Mouse (Mus musculus): ENCODE measurements around the gene Fam222a.

Gene Fam222a

DNA sequence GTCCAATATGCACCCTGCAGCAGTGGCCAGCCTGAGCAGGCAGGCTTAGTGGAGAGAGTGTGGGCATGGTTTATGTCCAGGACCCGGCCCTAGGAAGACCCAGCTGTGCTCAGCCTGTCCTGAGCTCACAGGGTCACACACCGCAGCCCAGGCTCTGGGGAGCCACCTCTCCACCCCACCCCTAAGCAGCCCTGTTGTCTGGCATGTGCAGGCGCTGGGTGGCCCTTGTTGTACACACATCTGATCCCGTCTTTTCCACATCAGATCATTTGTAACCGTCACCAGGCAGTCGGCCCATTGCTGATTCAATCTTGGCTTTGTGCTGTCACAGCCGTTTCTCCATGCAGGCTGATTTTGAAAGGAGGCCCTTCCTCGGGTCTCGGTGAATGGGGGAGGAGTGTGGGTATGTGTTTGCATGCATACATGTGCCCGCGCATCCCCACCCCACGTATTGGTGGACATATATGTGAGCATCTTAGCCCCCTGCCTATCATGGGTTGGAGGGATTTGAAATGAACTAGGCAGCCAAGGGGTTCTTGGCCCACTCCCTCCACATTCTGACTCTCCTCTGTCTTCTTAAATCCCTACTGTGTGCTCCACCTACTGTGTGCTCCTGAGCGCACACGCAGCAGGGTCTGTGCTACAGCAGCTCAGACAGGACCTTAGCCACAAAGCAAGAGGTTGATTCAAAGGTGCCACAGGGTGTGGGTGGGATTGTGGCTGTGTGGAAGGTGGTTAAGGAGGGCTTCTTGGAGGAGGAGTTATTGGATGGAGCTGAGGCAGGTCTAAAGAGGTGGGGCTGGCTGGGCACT is 16.7 kb downstream of the Fam222a start:
- DNase-seq, result peak; percentile 39 to 58

DNA sequence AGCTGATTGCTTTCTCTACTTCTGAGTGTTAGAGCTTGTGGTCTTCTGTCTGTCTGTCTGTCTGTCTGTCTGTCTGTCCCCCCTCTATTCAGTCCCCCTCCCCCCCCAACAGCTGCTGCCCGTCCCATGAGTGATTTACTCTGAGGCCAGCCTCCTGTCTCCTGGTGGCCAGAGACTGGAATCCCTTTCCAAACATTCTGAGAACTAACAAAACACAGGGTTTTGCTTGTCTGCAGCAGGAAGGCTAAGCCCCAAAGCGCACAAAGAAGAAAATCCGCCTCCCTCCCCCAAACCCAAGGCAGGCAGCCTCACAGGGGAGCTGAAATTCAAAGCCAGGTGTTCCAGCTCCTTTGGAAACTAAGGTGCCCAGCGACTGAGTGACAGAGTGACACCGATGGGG is 17.9 kb downstream of the Fam222a start:
- DNase-seq, result no peak

DNA sequence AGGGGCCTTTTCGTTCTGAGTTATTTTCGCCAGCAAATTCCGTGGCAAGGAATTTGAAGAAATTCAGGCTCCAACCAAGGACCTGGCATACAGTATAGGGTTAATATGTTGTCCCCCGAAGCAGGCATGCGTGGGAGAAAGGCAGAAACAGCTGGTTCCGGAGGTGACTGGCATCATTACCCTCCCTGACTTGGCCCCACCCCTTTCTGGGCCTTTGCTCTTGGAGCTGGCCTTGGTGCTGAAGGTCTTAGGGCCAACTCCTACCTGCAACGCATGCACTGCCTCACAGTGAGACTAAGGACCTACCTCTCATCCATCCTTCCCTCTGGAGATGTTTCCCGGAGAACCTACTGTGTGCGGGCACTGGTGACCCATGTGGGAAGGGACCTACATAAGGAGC is 20.1 kb downstream of the Fam222a start:
- peak; percentile 40 to 60 for DNase-seq

DNA sequence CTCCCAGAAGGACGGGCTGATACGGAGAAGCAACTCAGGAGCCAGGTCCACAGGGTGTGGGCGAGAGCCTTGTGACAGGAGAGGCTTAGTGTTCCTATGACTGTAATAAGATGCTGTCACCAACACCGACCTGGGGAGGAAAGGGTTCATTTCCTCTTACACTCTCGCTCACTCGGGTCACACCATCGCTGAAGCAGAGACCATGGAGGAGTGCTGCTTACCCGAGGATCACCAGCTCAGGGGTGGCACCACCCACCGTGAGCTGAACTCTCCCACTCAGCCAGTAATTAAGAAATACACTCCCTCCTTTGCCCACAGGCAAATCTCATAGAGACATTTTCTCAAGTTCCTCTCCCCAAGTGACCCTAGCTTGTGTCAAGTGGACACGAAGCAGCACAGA is 20.6 kb downstream of the Fam222a start:
- no peak for DNase-seq

DNA sequence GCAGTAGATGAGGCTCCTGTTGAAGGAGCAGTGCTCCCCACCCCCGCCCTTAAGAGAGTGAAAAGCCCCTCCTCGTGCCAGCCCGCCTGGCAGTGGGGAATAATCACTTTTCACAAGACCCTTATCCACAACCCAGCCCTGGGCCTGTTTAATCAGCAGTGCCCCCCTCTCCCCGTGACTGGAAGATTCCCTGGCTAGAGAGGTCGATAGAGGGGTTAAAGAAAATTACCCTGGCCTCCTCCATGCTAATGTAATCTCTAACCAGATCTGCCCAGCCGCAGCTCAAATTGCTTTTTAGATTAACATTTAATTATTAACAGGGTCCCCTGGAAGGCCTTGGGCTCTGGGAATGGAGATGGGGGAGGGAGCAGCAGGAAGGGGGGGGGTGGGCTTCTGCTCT is 21.2 kb downstream of the Fam222a start:
- no peak for DNase-seq

DNA sequence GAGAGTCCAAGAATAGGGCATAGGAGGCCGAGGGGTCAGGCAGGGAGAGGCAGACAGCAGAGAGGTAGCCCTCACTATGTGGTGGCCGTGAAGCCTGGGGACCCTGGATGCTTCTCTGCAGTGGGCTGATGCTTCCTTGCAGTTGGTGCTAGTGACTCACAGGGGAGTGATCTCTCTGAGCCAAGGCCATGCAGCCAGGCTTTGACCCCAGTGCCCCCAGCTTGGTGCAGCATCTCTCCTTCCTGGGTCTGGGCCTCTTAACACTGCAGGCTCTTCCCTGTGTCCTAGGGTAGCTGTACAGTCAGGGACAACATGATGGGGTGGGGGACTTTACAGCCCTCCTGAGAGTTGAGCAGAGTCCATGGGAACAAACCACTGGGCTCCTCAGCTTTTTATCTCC is 21.6 kb downstream of the Fam222a start:
- no peak for DNase-seq

DNA sequence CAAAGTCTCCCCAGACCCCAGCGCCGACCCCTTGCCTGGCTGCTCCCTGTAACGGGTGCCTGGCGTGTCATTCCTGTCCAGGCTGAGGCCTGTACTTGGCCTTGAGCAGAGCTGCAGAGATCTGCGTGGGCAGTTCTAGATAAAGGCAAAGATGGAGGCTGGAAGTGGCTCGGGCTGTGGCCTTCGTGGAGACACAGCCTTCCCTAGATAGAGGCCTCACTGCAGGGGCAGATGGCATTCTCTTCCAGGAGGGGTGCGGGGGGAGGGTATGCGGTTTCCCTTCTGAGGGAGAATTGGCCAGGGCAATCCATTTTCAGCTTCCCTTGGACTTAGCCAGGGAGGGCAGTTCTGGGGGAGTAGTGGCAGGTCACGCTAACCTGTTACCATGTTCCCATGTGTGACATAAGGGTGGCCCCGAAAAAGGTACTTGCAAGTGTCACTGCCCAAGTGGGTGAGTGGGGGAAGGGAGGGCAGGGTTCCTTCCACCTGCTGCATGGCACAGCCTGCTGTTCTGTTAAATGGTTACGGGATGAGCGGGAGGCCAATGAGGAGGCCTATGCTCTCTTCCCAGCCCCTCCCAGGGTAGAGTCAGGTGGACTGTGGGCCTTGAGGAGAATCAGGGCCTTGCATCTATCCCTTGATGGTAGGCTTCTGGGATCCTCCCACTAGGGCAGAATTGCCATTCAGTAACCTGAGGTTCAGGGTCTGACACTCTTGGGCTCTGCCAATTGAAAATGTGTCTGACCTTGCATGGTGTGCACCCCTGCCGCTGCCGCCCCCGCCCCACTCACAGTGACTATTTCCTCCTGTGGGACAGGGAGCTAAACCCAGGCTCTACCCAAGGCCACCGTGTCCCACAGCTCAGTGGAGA is 22.5 kb downstream of the Fam222a start:
- no peak for DNase-seq

DNA sequence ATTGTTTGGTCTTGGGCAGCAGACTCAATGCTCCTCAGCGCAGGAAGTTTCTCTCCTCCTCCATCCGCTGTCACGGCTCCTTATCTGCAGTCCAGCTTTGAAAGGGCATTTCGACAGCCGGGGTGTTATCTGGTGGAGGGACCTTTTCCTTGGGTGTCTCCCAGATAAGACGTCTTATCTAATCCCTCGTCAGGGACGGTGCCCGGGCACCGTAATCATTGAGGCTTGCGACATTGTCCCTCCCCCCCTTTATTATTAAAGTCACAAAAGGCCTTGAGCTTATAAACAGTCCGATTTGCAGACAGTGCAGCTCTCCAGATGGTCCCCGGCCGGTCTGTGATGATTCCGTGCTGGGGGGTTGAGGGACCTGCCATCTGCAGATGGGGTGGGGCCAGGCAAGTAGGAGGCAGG is 23.3 kb downstream of the Fam222a start:
- no peak for DNase-seq

DNA sequence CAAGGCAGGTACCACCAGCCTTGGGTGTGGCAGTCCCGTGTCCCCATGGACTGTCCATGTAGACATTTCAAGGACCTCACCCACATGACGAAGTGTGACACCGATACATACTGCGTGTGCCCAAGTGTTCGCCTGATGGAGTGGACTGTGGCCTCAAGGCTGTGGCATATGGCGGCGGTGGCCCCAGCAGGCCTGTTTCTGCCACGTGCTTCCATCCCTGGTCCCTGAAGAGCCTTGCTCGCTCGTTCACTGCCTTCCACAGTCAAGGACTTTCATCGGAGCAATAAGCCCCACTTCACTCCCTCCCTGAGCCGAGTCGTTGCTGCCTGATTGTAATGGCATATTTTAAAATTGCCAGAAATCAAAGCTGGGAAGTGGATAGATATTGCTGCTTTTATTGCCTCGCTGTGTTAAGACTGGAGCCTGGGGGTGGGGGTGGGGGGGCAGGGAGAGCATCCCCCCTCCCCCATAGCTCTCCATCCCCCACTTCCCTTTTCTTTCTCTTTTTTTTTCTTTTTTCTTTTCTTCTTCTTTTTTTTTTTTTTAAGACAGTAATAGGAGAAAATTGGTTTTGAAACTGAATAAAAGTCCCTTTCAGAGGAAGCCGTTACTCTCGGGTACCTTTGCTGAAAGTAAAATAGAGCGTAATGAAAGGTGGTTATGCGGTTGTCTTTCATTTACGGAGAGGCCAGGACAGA is 24.8 kb downstream of the Fam222a start:
- no peak for DNase-seq

DNA sequence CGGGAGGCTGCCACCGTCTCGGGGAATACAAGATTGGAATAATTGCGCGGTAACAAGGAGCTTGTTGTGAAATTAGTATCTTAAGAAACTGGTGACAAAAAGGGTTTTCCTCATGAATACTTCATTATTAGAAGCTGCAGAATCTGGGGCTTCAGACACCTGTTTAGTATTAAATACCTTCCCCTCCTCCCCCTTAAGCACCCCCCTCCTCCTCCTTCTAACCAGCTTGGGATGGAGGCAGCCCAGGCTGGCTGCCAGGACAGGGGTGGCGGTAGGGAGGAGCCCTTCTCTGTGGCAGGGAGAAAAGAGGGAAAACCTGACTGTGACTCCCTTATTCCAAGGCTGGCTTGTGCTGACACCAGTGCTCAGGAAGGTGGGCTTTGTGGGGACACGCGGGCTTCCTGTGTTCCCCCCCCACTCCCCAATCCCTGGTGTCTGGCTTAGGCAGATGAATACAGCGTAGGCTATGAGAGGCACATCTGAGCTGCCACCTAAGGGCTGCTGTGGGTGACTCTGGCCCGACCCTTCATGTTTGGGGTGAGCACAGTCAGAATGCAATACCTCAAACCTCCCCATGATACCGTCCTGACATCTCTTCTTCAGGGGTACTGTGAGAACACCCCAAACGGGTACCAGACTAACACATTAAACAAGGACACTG is 25.5 kb downstream of the Fam222a start:
- no peak for DNase-seq

DNA sequence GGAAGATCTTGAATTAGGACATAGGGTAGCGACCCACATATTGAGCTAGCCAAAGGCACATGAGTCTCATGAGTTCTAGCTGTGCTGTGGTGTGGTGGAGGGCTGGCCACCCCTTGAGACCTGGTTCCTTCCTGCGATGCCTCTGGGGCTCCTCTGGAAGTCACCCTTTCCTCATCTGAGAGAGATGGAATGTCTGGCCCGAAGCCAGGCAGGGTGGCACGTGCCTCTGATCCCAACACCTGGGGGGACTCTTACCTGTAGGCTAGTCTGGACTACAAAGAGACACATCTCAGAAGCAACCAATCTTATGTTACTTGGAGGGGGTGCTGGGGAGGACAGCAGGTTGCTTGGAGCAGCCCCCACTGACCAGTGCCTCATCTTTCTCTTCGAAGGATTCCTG is 26.1 kb downstream of the Fam222a start:
- DNase-seq, result no peak

DNA sequence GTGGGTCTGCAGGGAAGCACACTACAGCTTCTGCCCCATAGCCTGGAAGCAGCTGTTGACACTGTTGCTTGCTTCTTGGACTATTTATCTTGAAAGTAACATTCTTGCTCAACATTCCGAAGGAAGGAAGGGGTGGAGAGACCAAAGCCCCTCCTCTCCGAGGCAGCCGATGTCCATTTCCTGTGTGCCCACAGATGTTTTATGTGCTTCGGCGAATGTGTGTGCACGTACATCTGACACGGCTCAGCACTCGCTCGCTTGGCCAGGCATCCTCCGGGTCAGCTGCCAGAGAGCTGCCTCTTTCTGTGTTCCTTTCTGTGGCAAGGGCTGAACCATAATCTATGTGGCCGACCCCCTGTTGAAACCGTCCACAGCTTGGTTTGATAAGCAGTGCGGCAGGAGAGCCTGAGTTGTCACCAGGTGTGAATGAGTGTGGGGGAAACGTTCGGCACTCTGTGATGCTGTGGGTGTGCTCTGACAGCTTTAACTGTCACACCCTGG is 27.0 kb downstream of the Fam222a start:
- DNase-seq, result peak; percentile 40 to 70

DNA sequence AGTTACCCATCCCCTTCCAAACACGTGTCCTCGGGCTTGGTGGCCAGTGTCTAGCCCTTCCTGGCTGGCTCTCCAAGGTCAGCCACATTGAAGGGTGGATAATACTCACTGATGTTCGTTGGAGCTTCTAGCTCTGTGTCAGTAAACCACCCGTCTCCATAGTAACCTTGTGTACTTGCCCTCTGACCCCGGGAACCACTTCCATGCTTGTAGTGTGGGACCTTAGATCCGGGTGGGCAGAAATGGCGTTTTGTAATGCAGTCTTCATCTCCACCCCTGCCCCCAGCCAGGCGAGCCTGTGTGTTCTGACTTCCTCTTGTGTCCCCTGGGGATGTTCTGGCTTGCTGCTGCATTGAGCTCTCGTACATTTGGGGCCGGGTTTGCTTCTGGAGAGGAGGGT is 28.8 kb downstream of the Fam222a start:
- DNase-seq, result peak in 1 of 2 experiments; percentile 32

DNA sequence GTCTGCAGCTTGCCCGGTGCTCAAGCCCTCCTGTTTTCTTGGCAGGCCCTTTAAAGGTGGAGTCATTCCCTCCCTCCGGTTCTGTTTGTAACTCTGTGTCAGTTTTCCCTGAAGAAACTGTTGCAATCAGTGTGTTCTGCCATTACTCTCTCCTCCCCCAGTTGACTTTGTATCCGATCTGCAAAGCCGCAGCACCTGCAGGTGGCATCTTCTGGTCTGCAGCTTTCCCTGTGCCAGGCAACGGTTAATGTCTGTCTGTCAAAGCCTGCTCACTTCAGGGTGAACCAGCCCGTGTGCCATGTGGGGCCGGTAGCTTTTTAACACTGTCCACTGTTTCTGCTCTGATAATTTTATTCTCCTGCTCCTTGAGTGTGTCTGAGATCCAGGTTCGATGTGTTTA is 29.4 kb downstream of the Fam222a start:
- no peak for DNase-seq

DNA sequence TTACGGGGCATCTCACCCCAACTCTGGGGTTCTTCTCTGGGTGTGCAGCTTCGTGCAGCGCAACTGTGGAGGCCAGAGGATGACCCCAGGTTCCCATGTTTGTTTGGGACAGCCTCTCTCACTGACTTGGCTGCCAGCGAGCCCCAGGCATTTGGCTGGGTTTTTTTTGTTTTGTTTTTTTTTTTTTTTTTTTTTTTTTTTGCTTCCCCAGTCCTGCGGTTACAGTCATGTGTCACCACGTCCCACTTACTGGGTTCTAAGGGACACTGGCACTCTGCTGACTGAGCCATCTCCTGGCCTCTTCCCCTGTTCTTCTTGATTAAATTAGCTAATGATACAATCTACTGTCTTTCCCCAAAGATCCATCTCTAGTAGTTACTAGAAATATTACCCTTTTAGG is 29.8 kb downstream of the Fam222a start:
- no peak for DNase-seq

DNA sequence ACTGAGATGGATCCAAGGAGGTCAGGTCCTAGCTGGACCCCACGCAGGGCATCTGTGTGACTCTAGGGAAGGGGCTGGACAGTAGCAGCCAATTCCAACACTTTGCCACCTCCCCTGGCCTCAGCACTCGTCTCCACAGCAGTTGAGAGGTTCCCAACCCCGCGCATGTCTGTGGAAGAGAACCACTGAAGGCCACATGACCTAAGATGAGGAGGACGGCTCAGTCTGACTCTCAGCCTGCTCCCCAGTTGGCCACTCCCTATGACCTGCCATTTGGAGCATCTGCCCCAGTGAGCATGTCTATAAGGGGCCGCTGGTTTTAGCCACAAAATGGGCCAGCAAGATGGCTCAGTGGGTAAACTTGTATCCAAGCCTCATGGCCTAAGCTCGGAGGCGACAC is 34.2 kb downstream of the Fam222a start:
- DNase-seq, result no peak

DNA sequence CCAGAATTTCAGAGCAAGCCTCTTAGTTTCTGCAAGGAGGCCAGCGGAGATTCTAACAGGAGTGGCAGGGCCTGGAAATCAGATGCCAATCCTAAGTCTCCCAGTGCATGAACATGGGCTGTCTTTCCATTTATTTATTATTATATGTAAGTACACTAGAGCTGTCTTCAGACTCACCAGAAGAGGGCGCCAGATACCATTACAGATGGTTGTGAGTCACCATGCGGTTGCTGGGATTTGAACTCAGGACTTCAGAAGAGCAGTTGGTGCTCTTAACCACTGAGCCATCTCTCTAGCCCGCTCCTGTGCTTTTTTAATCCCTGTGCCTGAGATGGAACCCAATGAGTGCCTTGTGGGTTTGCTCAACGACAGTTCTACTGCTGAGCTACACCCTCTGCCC is 36.2 kb downstream of the Fam222a start:
- no peak for DNase-seq

DNA sequence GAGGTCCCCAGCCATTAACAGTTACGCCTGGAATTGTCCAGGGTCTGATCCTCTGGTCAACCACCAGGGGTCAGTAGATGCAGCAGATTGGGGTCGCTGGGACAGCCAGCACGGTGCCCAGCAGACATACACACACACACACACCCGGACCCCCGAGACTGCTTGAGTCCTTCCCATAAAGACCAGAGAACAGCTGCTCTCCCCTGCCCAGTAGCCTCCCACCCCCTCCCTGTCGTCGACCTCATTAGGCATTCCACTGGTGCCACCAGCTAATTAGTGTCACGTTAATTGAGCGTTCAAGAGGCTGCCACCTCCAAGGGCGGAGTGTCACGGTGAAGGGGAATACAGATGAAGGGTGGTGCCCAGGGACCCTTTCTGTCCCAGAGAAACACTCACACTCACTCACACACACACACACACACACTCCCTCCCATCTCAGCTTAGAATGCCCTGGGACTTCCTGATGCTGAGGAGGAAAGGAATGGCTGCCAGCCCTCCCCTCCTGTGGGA is 37.0 kb downstream of the Fam222a start:
- DNase-seq, result no peak

DNA sequence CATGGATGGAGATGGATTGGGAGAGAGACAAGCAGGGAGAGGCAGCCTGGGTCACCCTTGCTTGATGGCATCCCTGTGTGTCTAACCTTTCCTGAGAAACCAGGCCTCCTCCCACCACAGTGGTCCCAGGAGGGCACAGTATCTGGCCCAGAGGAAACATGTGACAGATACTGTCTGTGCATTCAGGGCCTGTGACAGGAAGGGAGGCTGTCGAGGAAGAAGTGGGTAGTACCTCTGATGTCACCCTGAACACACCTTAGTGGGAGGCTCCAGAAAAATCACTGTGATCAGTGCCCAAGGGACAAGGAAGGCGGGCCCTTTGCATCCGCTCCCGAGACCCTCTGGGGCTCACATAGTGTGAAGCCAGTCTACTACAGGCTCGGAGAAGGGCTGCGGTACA is 38.2 kb downstream of the Fam222a start:
- DNase-seq, result no peak

DNA sequence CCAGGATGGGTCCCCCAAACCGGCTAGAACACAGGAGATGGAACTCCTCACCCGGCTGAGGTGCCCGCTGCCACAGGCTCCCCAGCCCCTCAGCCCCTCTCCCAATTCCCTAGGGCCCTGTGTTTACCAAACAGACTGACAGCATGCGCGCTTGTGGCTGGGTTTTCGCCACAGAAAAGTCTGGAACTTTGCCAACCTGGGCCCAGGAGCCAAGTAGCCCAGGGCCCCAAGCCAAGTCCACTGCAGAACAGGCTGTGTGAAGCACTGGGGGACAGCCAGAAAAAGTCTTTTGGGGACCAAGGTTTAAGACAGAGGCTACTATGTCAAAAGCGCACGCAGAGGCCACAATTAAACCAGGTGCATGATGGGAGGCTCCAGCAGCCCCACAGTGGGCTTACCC is 39.8 kb downstream of the Fam222a start:
- DNase-seq, result peak; percentile 71 to 74

DNA sequence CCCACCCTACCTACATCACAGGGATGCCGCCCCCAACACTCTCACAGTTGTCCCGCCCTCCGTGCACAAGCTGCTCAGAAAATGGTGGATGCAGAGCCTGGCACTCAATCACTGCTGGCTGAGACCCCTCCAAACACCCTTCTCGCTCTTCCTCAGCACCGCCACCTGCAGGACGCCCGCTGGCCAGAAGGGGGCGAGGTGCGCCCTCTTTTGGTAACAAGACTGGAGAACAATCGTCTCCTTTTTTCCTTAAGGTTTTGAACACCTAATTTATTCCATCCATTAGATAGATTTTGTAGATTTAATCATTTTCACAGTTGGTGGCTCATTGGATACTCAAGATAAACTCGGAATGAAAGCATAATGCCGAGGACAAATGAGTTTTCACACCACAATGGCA is 40.7 kb downstream of the Fam222a start:
- DNase-seq, result peak; percentile 57 to 73

DNA sequence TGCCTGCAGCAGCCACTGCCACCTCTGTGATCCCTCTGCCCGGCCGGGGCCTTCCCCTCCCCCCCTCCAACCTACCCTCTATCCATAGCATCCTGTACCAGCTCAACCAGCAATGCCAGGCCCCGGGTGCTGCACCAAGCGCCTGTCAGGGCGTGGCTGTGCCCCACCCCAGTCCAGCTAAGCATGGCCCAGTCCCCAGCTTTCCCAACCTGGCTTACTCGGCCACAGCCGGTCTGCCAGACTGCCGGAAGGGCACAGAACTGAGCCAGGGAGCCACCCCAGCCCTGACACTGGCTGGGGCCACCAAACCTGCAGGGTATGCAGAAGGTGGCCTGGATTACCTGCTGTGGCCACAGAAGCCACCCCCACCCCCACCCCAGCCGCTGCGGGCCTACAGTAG is 43.4 kb downstream of the Fam222a start:
- no peak for DNase-seq
